Mouse (Mus musculus): ENCODE measurements around the gene Cpeb3. TPM values are rescaled to one million over a fixed set of nuclear protein-coding genes. Genes with fewer than 3 reads are reported as not detected.

Gene Cpeb3
- polyA plus RNA-seq, 1 experiment = 9.1 TPM

DNA sequence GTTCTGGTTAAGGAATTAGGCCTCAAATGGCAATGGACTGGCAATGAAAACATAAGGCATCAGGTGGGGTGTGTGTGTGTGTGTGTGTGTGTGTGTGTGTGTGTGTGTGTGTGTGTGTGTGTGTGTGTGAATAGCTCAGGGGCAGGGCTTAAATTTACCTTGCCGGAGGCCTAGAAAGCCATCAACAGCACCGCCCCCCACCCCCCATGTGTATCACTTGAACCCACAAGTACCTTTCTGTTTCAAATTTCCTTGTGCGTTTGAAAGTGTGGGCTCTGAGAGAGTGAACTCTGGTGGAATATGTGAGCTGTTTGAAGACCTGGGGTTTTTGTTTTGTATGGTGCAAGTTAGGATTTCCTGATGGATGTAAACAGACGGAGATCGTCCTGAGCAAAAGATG, 189.5 kb downstream of the Cpeb3 start:
- 71% methylated on average over 5 of the region's 5 CpGs for WGBS
- no peaks in the 10 kb centered on the region; the same call in 1 of the 2 replicates for H3K4me1 ChIP-seq (ENCODE audit: control insufficient read depth, insufficient read depth, low read length)
- H3K4me3 ChIP-seq (replicated peaks; ENCODE audit: control insufficient read depth, low read depth, low read length) = no peak overlapping the region
- no peak overlapping the region for H3K27ac ChIP-seq (ENCODE audit: control insufficient read depth, insufficient read depth, low read depth, low read length, poor library complexity)
- TF ChIP-seq POLR2A (IDR thresholded peaks at IDR 0.05; ENCODE audit: borderline replicate concordance, control insufficient read depth, low read depth, low read length) = no peak
- no peak for TF ChIP-seq CTCF (IDR thresholded peaks at IDR 0.05; ENCODE audit: control insufficient read depth, insufficient read depth, low read length)

DNA sequence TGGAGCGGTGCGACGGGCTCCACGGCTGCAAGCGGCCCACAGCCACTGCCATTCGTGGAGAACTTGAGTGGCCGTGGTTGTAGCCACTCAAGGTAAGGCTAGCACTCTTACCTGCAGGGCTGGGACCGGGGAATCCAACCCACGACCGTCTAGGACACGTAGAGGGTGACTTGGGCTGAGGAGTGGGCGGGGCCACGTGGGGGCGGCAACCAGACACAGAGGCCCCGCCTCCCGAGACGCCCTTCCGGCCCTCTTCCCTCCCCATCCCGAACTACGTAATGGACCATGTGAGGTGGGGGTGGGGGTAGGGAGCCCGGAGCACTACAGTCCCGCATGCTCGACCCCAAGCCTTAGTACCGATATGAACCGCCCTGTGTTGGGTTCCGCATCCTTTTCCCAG, 190.0 kb downstream of the Cpeb3 start:
- TF ChIP-seq CTCF (IDR thresholded peaks at IDR 0.05; ENCODE audit: control insufficient read depth, insufficient read depth, low read length) (no peak), POLR2A (IDR thresholded peaks at IDR 0.05; ENCODE audit: borderline replicate concordance, control insufficient read depth, low read depth, low read length) (peak; percentile 33; the same call in 1 of the 2 replicates)
- Histone ChIP-seq H3K27ac (ENCODE audit: control insufficient read depth, insufficient read depth, low read depth, low read length, poor library complexity) (no peak overlapping the region), H3K4me1 (ENCODE audit: control insufficient read depth, insufficient read depth, low read length) (no peaks in the 10 kb centered on the region; the same call in 1 of the 2 replicates), H3K4me3 (replicated peaks; ENCODE audit: control insufficient read depth, low read depth, low read length) (peak overlapping the region; percentile 58)
- WGBS = 19% methylated on average over 26 of the region's 26 CpGs

DNA sequence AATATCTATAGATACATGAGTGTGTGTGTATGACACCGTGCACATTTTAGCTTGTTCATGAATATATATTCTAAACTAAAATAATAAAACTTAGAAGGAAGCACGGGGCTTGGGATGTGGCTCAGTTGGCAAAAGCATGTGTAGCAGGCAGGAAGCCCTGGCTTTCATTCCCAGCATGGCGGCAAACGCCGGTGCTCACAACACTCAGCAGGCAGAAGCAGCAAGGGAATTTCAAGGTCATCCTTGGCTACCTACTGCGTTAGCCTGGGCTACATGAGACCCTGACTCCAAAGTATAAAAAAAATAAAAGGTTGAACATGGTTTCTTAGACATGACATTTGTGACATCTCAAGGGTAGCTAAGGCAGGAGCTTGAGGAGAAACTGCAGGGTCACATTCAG, 191.5 kb downstream of the Cpeb3 start:
- no peak overlapping the region for H3K27ac ChIP-seq (ENCODE audit: control insufficient read depth, insufficient read depth, low read depth, low read length, poor library complexity)
- TF ChIP-seq CTCF (IDR thresholded peaks at IDR 0.05; ENCODE audit: control insufficient read depth, insufficient read depth, low read length) (no peak), POLR2A (IDR thresholded peaks at IDR 0.05; ENCODE audit: borderline replicate concordance, control insufficient read depth, low read depth, low read length) (no peak)
- no peaks in the 10 kb centered on the region; the same call in 1 of the 2 replicates for H3K4me1 ChIP-seq (ENCODE audit: control insufficient read depth, insufficient read depth, low read length)
- 91% methylated on average over 6 of the region's 6 CpGs for WGBS
- H3K4me3 ChIP-seq (replicated peaks; ENCODE audit: control insufficient read depth, low read depth, low read length) = no peak overlapping the region

DNA sequence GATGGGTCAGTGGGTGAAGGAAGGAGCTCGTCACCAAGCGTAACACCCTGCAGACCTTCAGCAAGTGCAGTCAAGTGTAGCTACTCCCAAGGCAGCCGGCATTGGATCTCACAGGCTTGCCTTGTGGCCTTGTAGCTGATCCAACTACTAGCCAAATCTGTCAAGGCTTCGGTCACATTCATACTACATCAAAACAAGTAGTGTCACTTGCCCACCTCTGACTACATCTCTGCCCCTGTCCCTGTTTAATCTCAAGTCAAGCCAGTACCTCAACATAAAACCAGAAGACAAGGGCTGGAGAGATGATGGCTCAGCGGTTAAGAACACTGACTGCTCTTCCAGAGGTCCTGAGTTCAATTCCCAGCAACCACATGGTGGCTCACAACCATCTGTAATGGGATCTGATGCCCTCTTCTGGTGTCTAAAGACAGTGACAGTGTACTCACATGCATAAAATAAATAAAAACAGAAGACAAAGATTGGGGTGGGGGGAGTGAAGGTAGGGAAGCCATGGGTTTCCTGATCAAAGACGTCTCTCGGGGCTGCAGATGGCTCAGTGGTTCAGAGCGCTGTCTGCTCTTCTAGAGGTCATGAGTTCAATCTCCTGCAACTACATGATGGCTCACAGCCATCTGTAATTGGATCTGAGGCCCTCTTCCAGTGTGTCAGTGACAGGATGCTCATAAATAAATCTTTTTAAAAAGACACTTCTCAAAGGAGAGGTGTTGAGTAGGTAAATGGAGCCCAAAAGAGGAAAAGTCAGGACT, 194.0 kb downstream of the Cpeb3 start:
- no peaks in the 10 kb centered on the region; the same call in 1 of the 2 replicates for H3K4me1 ChIP-seq (ENCODE audit: control insufficient read depth, insufficient read depth, low read length)
- WGBS = 90% methylated on average over 8 of the region's 8 CpGs
- no peak for TF ChIP-seq POLR2A (IDR thresholded peaks at IDR 0.05; ENCODE audit: borderline replicate concordance, control insufficient read depth, low read depth, low read length)
- no peak for TF ChIP-seq CTCF (IDR thresholded peaks at IDR 0.05; ENCODE audit: control insufficient read depth, insufficient read depth, low read length)
- H3K4me3 ChIP-seq (replicated peaks; ENCODE audit: control insufficient read depth, low read depth, low read length) = no peak overlapping the region
- no peak overlapping the region for H3K27ac ChIP-seq (ENCODE audit: control insufficient read depth, insufficient read depth, low read depth, low read length, poor library complexity)

DNA sequence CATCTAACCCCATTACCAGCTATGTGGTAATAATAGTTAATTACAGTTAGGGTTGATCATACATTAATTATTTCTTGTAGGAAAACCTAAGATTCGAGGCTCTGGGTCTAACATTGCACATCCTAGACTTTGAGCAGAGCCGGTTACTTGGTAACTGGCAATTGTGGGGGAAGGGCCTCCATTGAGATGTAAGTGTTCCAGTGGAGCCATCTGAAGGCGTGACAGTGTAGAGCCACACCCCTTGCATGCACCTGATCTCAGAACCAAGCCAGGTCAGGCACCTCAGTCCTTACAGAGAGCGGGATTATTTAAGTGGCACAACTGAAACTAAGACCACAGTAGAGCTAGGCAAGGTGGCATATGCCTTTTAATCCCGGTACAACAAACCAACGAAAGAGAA, 194.9 kb downstream of the Cpeb3 start:
- WGBS = 97% methylated on average over 6 of the region's 6 CpGs
- Histone ChIP-seq H3K4me1 (ENCODE audit: control insufficient read depth, insufficient read depth, low read length) (no peaks in the 10 kb centered on the region; the same call in 1 of the 2 replicates), H3K4me3 (replicated peaks; ENCODE audit: control insufficient read depth, low read depth, low read length) (no peak overlapping the region), H3K27ac (ENCODE audit: control insufficient read depth, insufficient read depth, low read depth, low read length, poor library complexity) (no peak overlapping the region)
- TF ChIP-seq CTCF (IDR thresholded peaks at IDR 0.05; ENCODE audit: control insufficient read depth, insufficient read depth, low read length) = no peak
- TF ChIP-seq POLR2A (IDR thresholded peaks at IDR 0.05; ENCODE audit: borderline replicate concordance, control insufficient read depth, low read depth, low read length) = no peak

DNA sequence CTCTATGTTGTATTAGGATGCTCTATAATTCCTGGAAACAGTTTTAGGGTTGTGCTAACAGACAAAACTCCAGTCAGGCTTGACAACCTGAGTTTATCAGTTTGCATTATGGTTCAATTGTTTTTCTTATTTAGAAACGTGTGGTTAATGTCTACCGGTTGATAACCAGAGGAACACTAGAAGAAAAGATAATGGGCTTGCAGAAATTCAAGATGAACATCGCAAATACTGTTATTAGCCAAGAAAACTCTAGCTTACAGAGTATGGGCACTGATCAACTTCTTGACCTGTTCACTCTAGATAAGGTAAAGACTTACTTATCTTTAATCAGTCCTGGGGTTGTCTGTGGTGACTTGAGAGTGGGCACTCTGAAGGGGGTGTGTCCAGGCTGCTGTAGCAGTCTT, 198.5 kb downstream of the Cpeb3 start:
- Histone ChIP-seq H3K4me1 (ENCODE audit: control insufficient read depth, insufficient read depth, low read length) (no peaks in the 10 kb centered on the region; the same call in 1 of the 2 replicates), H3K4me3 (replicated peaks; ENCODE audit: control insufficient read depth, low read depth, low read length) (no peak overlapping the region), H3K27ac (ENCODE audit: control insufficient read depth, insufficient read depth, low read depth, low read length, poor library complexity) (no peak overlapping the region)
- TF ChIP-seq CTCF (IDR thresholded peaks at IDR 0.05; ENCODE audit: control insufficient read depth, insufficient read depth, low read length) (no peak), POLR2A (IDR thresholded peaks at IDR 0.05; ENCODE audit: borderline replicate concordance, control insufficient read depth, low read depth, low read length) (no peak)
- 57% methylated on average over 3 of the region's 3 CpGs for WGBS

DNA sequence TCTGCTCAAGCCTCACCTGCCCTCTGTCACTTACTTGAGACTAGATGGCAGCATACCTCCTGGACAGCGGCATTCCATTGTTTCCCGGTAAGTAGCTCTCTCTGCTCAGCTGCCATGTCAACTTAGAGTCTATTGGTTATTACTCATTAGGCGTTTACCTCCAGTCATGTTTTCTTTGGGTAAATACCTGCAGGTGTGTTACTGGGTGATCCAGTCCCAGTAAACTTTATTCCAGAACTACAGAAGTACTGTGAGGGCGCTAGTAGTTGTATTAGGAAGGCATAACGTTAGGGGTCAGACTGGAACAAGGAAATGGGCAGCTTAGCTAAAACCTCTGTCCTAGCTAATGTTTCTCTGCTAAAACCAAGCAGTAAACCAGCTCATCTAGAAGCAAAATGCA, 203.8 kb downstream of the Cpeb3 start:
- Histone ChIP-seq H3K4me3 (replicated peaks; ENCODE audit: control insufficient read depth, low read depth, low read length) (no peak overlapping the region), H3K4me1 (ENCODE audit: control insufficient read depth, insufficient read depth, low read length) (no peaks in the 10 kb centered on the region; the same call in 1 of the 2 replicates), H3K27ac (ENCODE audit: control insufficient read depth, insufficient read depth, low read depth, low read length, poor library complexity) (no peak overlapping the region)
- WGBS = 91% methylated on average over 5 of the region's 5 CpGs
- TF ChIP-seq POLR2A (IDR thresholded peaks at IDR 0.05; ENCODE audit: borderline replicate concordance, control insufficient read depth, low read depth, low read length) (no peak), CTCF (IDR thresholded peaks at IDR 0.05; ENCODE audit: control insufficient read depth, insufficient read depth, low read length) (no peak)

Other genes with a start within 250 kb of the Cpeb3 start
- 103 and 126 TPM in 2 replicates for gene March5, start 1.1 kb downstream of the Cpeb3 start, polyA plus RNA-seq (2011; ENCODE audit: insufficient read depth, insufficient read length, low replicate concordance, missing spikeins)
- gene Ide, start 129.3 kb upstream of the Cpeb3 start, polyA plus RNA-seq (2011; ENCODE audit: insufficient read depth, insufficient read length, low replicate concordance, missing spikeins) = 5.6 and 11.1 TPM in 2 replicates
- 35.6 and 50.2 TPM in 2 replicates for gene Kif11, start 167.8 kb upstream of the Cpeb3 start, polyA plus RNA-seq (2011; ENCODE audit: insufficient read depth, insufficient read length, low replicate concordance, missing spikeins)
- gene Hhex, start 226.2 kb upstream of the Cpeb3 start, polyA plus RNA-seq (2011; ENCODE audit: insufficient read depth, insufficient read length, low replicate concordance, missing spikeins) = 11.0 and 19.3 TPM in 2 replicates

Data from bone marrow, adult 2 months (tissue).